Mouse (Mus musculus): ENCODE measurements around the gene Ptpn3. TPM values are rescaled to one million over a fixed set of nuclear protein-coding genes. Genes with fewer than 3 reads are reported as not detected.

Ptpn3 gene
- polyA plus RNA-seq, 1 experiment: 15.2 TPM

- peak within 1 kb of the TSS; percentile 66 for H3K4me3 ChIP-seq (ENCODE audit: low read depth, low read length)
- WGBS: 12% methylated on average over 141 of the region's 142 CpGs
- peak within 1 kb of the TSS; percentile 95 for H3K27ac ChIP-seq (ENCODE audit: insufficient read depth, low read depth, low read length)
- TF ChIP-seq CTCF (IDR thresholded peaks at IDR 0.05; ENCODE audit: extremely low read depth, insufficient read length, insufficient replicate concordance, low read depth, low read length): peak; percentile 78
- TF ChIP-seq POLR2A (IDR thresholded peaks at IDR 0.05; ENCODE audit: low read depth, low read length): no peak
- H3K36me3 ChIP-seq (ENCODE audit: control insufficient read depth, insufficient read depth, low read length): no peaks in the 10 kb centered on the region
- H3K4me1 ChIP-seq (ENCODE audit: control insufficient read depth, insufficient read depth, insufficient read length, low read length): peaks cover 11% of the 10 kb centered on the region; the same call in 1 of the 2 replicates
- H3K27me3 ChIP-seq (ENCODE audit: control insufficient read depth, insufficient read depth, low read length): no peaks in the 10 kb centered on the region
Observed at GRCm38 (mm10) chr4:57143026-57143937, 158.4 kb downstream of the Ptpn3 start, which contains the start of gene Epb41l4b. Epb41l4b (minus strand) TSS chr4:57143437.

DNA sequence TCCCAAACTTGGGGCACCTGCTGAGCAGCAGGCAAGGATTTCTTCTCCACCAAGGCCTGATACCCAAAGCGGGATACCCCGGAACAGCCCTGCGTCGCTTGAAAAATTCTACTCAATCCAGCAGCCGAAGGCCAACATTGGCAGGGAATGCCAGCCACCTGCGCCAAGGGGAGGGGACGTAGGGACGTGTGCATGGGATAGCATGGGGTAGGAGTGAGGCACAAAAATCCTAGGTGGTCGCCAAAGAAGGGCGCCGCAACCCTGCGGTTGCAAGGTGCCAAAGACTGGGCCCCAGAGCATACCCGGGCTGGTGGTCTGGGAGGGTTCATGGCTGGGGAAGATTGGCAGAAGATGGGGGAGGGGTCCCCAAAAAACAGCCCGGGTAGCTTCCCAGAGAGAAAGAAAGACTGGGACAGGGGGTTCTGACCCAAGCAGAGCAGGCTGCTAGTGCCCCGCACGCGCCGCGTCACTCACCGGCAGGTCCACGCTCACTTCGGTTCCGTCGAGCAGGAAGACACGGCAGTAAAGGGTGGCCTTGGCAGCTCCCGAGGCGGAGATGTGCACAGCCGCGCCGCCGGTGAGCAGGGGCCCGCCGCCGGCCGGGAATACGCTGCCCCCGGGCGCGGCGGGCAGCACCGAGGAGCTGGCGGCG, 159.1 kb downstream of the Ptpn3 start:
- Histone ChIP-seq H3K4me3 (ENCODE audit: low read depth, low read length) (peak overlapping the region; percentile 66), H3K27ac (ENCODE audit: insufficient read depth, low read depth, low read length) (peak overlapping the region; percentile 95), H3K36me3 (ENCODE audit: control insufficient read depth, insufficient read depth, low read length) (no peaks in the 10 kb centered on the region), H3K4me1 (ENCODE audit: control insufficient read depth, insufficient read depth, insufficient read length, low read length) (peaks cover 18% of the 10 kb centered on the region; the same call in 1 of the 2 replicates), H3K27me3 (ENCODE audit: control insufficient read depth, insufficient read depth, low read length) (no peaks in the 10 kb centered on the region)
- TF ChIP-seq CTCF (IDR thresholded peaks at IDR 0.05; ENCODE audit: extremely low read depth, insufficient read length, insufficient replicate concordance, low read depth, low read length): no peak
- no peak for TF ChIP-seq POLR2A (IDR thresholded peaks at IDR 0.05; ENCODE audit: low read depth, low read length)
- 1% methylated on average over 43 of the region's 43 CpGs for WGBS

DNA sequence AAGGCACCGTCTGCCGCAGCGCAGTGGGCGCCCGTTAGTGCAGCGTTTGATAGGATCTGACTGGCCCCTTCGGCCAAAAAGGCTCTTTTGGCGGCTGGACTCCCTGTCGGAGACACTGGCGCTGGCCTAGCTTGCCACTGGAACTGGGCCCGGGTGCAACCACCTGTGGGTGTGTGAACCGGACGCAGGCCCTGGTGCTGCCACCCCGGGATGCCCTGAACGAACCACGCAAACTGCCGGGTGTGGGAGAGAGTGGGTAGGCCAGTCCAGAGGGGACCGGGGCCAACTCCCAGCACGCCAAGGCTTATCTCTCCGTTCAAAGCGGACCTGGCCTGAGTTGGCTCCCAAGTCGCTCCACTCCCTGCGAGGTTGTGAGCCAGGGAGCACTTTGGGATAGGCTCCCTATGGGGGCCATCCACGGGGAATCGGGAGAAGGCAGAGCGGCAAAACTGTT, 159.7 kb downstream of the Ptpn3 start:
- no peak for TF ChIP-seq CTCF (IDR thresholded peaks at IDR 0.05; ENCODE audit: extremely low read depth, insufficient read length, insufficient replicate concordance, low read depth, low read length)
- TF ChIP-seq POLR2A (IDR thresholded peaks at IDR 0.05; ENCODE audit: low read depth, low read length): no peak
- no peaks in the 10 kb centered on the region for H3K27me3 ChIP-seq (ENCODE audit: control insufficient read depth, insufficient read depth, low read length)
- H3K27ac ChIP-seq (ENCODE audit: insufficient read depth, low read depth, low read length): peak overlapping the region; percentile 95
- H3K36me3 ChIP-seq (ENCODE audit: control insufficient read depth, insufficient read depth, low read length): no peaks in the 10 kb centered on the region
- peaks cover 22% of the 10 kb centered on the region for H3K4me1 ChIP-seq (ENCODE audit: control insufficient read depth, insufficient read depth, insufficient read length, low read length)
- WGBS: 3% methylated on average over 26 of the region's 26 CpGs
- H3K4me3 ChIP-seq (ENCODE audit: low read depth, low read length): peak overlapping the region; percentile 66

DNA sequence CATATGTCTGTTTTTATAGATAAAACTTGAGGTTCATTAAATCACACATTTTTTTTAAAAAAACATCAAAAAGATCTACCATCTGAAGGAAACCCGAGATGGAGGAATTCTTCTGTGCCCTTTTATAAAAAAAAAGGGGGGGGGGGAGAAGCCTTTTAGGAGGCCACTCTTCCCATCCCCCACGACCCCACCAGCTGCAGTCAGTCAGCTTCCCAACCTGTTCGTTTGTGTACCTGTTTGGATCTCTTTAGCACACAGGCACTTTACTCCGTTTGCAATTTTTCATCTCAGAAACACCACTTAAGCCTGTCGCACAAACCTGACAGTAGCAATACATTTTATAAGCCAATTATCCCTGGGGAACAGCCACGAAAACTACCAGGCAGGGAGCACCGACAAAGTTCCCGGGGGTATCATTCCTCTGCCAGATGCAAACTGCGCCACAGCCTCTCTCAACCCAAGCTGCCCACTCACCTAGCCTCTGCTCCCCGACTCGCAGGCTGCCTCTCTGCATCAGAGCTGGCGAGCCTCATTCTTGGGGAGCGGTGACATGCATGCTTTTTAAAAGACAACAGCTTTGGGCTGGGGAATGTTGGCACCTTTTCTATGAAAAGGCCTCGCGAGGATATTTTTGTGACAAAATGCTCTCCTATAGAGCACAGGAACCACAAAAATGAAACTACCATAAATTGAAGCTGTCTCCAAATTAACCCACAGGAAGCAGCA, 160.5 kb downstream of the Ptpn3 start:
- H3K27ac ChIP-seq (ENCODE audit: insufficient read depth, low read depth, low read length): peak overlapping the region; percentile 95
- peak overlapping the region; percentile 66 for H3K4me3 ChIP-seq (ENCODE audit: low read depth, low read length)

More for the DNA sequence above, 160.5 kb downstream of the Ptpn3 start:
- WGBS: 9% methylated on average over 15 of the region's 15 CpGs
- Histone ChIP-seq H3K36me3 (ENCODE audit: control insufficient read depth, insufficient read depth, low read length) (no peaks in the 10 kb centered on the region), H3K27me3 (ENCODE audit: control insufficient read depth, insufficient read depth, low read length) (no peaks in the 10 kb centered on the region), H3K4me1 (ENCODE audit: control insufficient read depth, insufficient read depth, insufficient read length, low read length) (peaks cover 29% of the 10 kb centered on the region)
- TF ChIP-seq CTCF (IDR thresholded peaks at IDR 0.05; ENCODE audit: extremely low read depth, insufficient read length, insufficient replicate concordance, low read depth, low read length): no peak
- TF ChIP-seq POLR2A (IDR thresholded peaks at IDR 0.05; ENCODE audit: low read depth, low read length): no peak

Other genes starting within 250 kb of the Ptpn3 start
- gene Epb41l4b, start 158.4 kb downstream of the Ptpn3 start, polyA plus RNA-seq (2012; rRNA removed): 32.6 and 81.4 TPM in 2 replicates
- 0.04 TPM in 1 of 2 replicates, not detected in the other for gene Palm2, start 132.4 kb upstream of the Ptpn3 start, polyA plus RNA-seq (2012; rRNA removed)